Mouse (Mus musculus) bone marrow, adult 2 months (tissue): ENCODE results near the gene Pcnx.

ENCODE experiments used
- CTCF ChIP-seq: fragments of 200-500 bp; IDR thresholded peaks from 2 replicates; pipeline ENCODE4 v1.5.1; 2011; ENCODE audit warnings: low read length, control low read depth; ENCODE audit not compliant: control insufficient read depth, insufficient read depth
- POLR2A ChIP-seq: fragments of 200-500 bp; IDR thresholded peaks from 2 replicates; pipeline ENCODE4 v1.6.1; 2011; ENCODE audit warnings: low read depth, mild to moderate bottlenecking, control low read depth, low read length, borderline replicate concordance; ENCODE audit not compliant: control insufficient read depth

DNA sequence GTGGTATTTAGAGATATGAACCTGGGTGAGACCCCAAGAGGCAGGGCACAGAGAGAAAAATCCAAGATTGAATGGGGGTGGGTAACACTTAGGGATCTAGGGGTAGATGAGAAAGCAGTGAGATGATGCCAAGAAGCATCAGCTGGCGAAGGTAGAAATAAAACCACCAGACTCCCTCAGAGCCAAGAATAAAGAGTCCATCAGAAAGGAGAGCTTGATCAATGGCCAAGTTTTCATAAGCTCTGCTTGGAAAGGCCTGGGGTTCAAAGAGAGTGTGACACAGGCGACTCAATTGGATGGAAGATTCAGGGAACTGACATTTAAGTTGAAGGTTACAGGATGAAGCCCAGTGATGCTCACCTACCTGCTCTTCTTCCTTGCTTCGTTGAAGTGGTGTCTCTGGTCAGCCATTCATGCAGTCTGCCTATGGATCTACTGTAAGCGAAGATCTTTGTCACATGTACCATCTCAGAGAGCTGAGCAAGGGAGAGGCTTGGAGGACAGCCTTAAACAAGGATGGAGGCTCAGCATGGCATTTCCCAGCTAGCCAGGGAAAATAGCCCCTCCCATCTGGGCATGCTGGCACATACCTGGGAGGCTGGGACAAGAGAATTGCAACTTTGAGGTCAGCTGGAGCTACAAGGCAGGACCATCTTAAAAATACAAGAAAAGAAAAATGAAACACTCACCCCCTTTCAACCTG lies 36.9 kb upstream of the Pcnx start:
- TF ChIP-seq CTCF (no peak), POLR2A (no peak)
